Mouse (Mus musculus) brain, embryonic 18.5 days (tissue): ENCODE data around the gene Npvf.
"Not testable (repeated sequence)": the region's sequence is repeated elsewhere in the genome, so short reads cannot be mapped to it uniquely, and the experiment has no call there.

Experiments used
- DNase-seq: peaks from one replicate; pipeline ENCODE4 v3.0.0-alpha.2; 2012; ENCODE audit warnings: low read depth, low spot score

Gene Npvf

GRCm38 (mm10) chr6:50640377-50640776 is 13.9 kb downstream of the Npvf start:
- no peak for DNase-seq

DNA sequence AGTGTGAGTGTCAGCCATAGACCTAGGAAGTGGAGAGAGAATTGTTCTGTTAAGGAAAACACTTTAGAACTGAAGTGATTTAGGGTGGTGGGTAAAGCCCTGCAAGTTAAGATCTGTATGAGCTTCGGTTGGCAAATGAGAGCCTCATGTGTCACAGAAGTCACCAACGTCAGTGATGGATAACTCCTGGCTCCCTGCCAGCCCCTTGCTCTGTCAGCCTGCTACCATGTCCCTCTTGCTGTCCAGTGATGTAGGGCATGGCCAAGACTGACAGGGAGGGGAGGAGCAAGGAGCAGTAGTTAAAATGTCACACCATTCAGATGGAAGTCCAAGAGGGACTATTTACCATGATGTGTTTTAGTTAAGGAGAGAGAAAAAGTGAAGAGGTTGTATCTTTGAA is 14.6 kb downstream of the Npvf start:
- DNase-seq: no peak

DNA sequence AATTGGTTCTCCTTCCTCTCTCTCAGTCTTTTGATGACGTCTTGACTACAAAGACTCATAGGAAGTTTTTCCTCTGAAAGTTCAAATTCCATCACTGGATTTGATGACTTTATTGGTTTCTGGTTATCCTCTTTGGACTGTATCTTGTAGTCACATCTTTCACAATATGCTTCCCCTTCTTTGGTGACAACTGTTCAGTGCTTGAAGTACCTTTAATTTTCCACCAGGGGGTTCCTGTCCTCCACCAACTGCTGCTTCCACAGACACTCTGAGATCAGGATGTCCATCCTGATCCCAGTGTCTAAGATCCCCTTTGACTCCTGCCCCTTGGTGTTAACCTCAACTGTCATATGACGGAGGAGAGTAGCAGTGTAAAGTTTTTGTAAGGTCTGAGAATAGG is 28.1 kb downstream of the Npvf start:
- not testable (repeated sequence) for DNase-seq

DNA sequence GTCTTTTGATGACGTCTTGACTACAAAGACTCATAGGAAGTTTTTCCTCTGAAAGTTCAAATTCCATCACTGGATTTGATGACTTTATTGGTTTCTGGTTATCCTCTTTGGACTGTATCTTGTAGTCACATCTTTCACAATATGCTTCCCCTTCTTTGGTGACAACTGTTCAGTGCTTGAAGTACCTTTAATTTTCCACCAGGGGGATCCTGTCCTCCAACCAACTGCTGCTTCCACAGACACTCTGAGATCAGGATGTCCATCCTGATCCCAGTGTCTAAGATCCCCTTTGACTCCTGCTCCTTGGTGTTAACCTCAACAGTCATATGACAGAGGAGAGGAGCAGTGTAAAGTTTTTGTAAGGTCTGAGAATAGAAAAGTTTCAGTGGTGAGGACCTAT is 36.0 kb downstream of the Npvf start:
- not testable (repeated sequence) for DNase-seq

GRCm38 (mm10) chr6:50601620-50602019 is 52.6 kb downstream of the Npvf start:
- no peak for DNase-seq
